Mouse (Mus musculus) thymus, adult 2 months (tissue): ENCODE measurements at regions not wholly inside any gene's neighbourhood (a gene's known extent, or its start where the extent isn't known, plus 50 kb on each side); places are given as distances from the start of the nearest gene placed in this dataset.
A peak's percentile ranks its signal among the peaks of the same experiment; 100 is the strongest.

Experiments
- DNase-seq: peaks from one replicate; pipeline ENCODE4 v3.0.0; 2021
- H3K27ac ChIP-seq: fragments of 200-500 bp; 2 replicates; pipeline ENCODE4 v1.5.1; 2012; ENCODE audit warnings: low read length, control low read depth; ENCODE audit not compliant: control insufficient read depth, insufficient read depth
- H3K27me3 ChIP-seq: fragments of 200-500 bp; 2 replicates; pipeline ENCODE4 v1.6.1; 2012; ENCODE audit warnings: mild to moderate bottlenecking, low read length, moderate library complexity, mixed read lengths; ENCODE audit not compliant: control insufficient read depth, insufficient read depth
- H3K36me3 ChIP-seq: fragments of 200-500 bp; 2 replicates; pipeline ENCODE4 v1.6.1; 2012; ENCODE audit warnings: mild to moderate bottlenecking, low read length, moderate library complexity; ENCODE audit not compliant: control insufficient read depth, insufficient read depth
- H3K4me1 ChIP-seq: fragments of 200-500 bp; replicated peaks from 2 replicates; pipeline ENCODE4 v1.6.1; 2012; ENCODE audit warnings: low read length; ENCODE audit not compliant: control insufficient read depth, insufficient read depth
- H3K4me3 ChIP-seq: fragments of 200-500 bp; 2 replicates; pipeline ENCODE4 v1.5.1; 2012; ENCODE audit warnings: mild to moderate bottlenecking, low read length, control low read depth, moderate library complexity; ENCODE audit not compliant: control insufficient read depth, insufficient read depth
- CTCF ChIP-seq: fragments of 200-500 bp; IDR thresholded peaks from 2 replicates; pipeline ENCODE4 v1.5.1; 2012; ENCODE audit warnings: mild to moderate bottlenecking, control low read depth, low read length, moderate library complexity, borderline replicate concordance; ENCODE audit not compliant: control insufficient read depth, poor library complexity, insufficient read depth; ENCODE audit errors: extremely low read depth
- POLR2A ChIP-seq: fragments of 200-500 bp; IDR thresholded peaks from 2 replicates; pipeline ENCODE4 v1.6.1; 2012; ENCODE audit warnings: mild to moderate bottlenecking, low read length, control low read depth, moderate library complexity; ENCODE audit not compliant: control insufficient read depth, poor library complexity, insufficient read depth; ENCODE audit errors: extremely low read depth
- WGBS: fragments of 180-500 bp; shearing (Covaris S2); methylation state at CpG from one replicate; pipeline ENCODE4 v1.1.7; 2018; 5-methylcytosine and 5-hydroxymethylcytosine counted together

- no peak for DNase-seq
- Histone ChIP-seq H3K27me3 (no peaks in the 10 kb centered on the region), H3K4me3 (no peak overlapping the region), H3K4me1 (no peaks in the 10 kb centered on the region), H3K27ac (no peak overlapping the region), H3K36me3 (no peaks in the 10 kb centered on the region)
- 94% methylated on average over 11 of the region's 11 CpGs for WGBS
- TF ChIP-seq POLR2A (no peak), CTCF (no peak)
These were observed 60.0 kb downstream of the Syf2 start for GRCm38 (mm10) chr4:134990651-134991050.

GRCm38 (mm10) chr4:134993526-134994122 is 62.9 kb downstream of the Syf2 start:
- Histone ChIP-seq H3K27ac (no peak overlapping the region), H3K4me1 (peaks cover 4% of the 10 kb centered on the region), H3K4me3 (no peak overlapping the region), H3K27me3 (no peaks in the 10 kb centered on the region), H3K36me3 (no peaks in the 10 kb centered on the region)
- 81% methylated on average over 8 of the region's 8 CpGs for WGBS
- TF ChIP-seq POLR2A = no peak
- no peak for TF ChIP-seq CTCF
- DNase-seq = no peak

- H3K4me3 ChIP-seq = no peak overlapping the region
- DNase-seq = no peak
- no peaks in the 10 kb centered on the region for H3K27me3 ChIP-seq
- TF ChIP-seq POLR2A (no peak), CTCF (no peak)
- H3K4me1 ChIP-seq = peaks cover 4% of the 10 kb centered on the region
- H3K27ac ChIP-seq = no peak overlapping the region
- no peaks in the 10 kb centered on the region for H3K36me3 ChIP-seq
- WGBS = 87% methylated on average over 2 of the region's 2 CpGs
These were observed 63.5 kb downstream of the Syf2 start for GRCm38 (mm10) chr4:134994205-134994604.

DNA sequence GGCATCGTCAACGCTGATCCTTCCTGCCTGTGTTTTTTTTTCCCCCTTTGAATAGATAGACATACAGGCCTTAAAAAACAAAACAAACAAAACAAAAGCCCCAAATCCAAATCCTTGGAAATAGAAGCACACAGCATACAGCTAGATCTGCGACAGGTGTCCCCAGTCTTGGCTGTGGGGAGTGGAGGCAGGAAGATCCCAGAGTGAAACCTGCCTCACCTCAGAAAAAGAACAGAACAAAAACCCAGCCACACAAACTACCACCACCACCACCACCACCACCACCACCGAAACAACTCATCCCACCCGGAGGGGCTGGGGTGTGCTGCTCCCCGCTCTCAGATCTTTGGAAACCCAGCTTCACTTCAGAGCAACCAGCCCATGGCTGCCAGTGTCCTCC is 64.0 kb downstream of the Syf2 start:
- no peaks in the 10 kb centered on the region for H3K27me3 ChIP-seq
- H3K36me3 ChIP-seq = no peaks in the 10 kb centered on the region
- H3K4me3 ChIP-seq = no peak overlapping the region
- no peak for DNase-seq
- H3K27ac ChIP-seq = no peak overlapping the region
- TF ChIP-seq CTCF = no peak
- TF ChIP-seq POLR2A = no peak
- WGBS = 92% methylated on average over 6 of the region's 6 CpGs
- peaks cover 4% of the 10 kb centered on the region for H3K4me1 ChIP-seq

GRCm38 (mm10) chr4:134995052-134995451 is 64.4 kb downstream of the Syf2 start:
- TF ChIP-seq POLR2A (no peak), CTCF (no peak)
- no peak for DNase-seq
- peaks cover 4% of the 10 kb centered on the region for H3K4me1 ChIP-seq
- no peak overlapping the region for H3K4me3 ChIP-seq
- 91% methylated on average over 13 of the region's 13 CpGs for WGBS
- no peak overlapping the region for H3K27ac ChIP-seq
- H3K36me3 ChIP-seq = no peaks in the 10 kb centered on the region
- no peaks in the 10 kb centered on the region for H3K27me3 ChIP-seq

GRCm38 (mm10) chr4:134996121-134996520 is 65.4 kb downstream of the Syf2 start:
- H3K27me3 ChIP-seq = no peaks in the 10 kb centered on the region
- 97% methylated on average over 6 of the region's 6 CpGs for WGBS
- no peak overlapping the region for H3K4me3 ChIP-seq
- no peak overlapping the region for H3K27ac ChIP-seq
- peaks cover 4% of the 10 kb centered on the region for H3K4me1 ChIP-seq
- no peak for TF ChIP-seq POLR2A
- no peak for TF ChIP-seq CTCF
- no peaks in the 10 kb centered on the region for H3K36me3 ChIP-seq
- DNase-seq = no peak

GRCm38 (mm10) chr4:134997461-134998434 is 67.0 kb downstream of the Syf2 start:
- peak; percentile 33 for DNase-seq
- no peaks in the 10 kb centered on the region for H3K36me3 ChIP-seq
- no peaks in the 10 kb centered on the region for H3K27me3 ChIP-seq
- peaks cover 4% of the 10 kb centered on the region for H3K4me1 ChIP-seq
- 72% methylated on average over 26 of the region's 26 CpGs for WGBS
- TF ChIP-seq POLR2A (no peak), CTCF (no peak)
- no peak overlapping the region for H3K4me3 ChIP-seq
- no peak overlapping the region for H3K27ac ChIP-seq
